Mouse (Mus musculus): ENCODE measurements at regions not wholly inside any gene's neighbourhood (a gene's known extent, or its start where the extent isn't known, plus 50 kb on each side); places are given as distances from the start of the nearest gene placed in this dataset.
A peak's percentile ranks its signal among the peaks of the same experiment; 100 is the strongest.

DNA sequence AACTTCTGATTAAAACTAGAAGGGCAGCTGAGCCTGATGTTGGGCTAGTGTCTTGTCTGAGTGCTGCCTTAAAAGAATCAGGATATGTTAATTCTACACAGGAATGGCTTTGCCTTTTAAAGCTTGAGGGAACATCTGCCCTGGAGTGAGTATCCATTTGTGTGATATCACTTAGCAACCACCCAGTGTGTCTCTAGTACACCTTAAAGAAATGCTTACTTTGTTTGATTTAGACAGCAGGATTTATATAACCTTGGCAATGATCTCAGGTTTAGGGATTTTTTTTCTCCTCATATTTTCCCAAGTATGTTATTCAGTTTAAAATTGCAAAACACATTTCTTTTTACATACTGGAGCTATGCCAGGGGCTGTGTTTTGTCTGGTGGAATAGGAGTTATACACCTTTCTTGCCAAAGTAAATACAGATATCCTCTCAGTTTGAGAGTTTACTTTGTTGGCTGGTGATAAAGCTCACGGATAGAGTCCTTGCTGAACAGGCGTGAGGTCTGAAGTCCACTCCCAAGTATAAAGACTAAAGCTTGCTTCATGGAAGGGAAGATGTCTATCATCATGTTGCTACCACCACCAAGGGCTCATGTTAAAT is 206.6 kb downstream of the Rsl24d1 start:
- no peak for DNase-seq (ENCODE audit: low spot score)

- no peak for DNase-seq (ENCODE audit: low spot score)
Measured at GRCm38 (mm10) chr9:73331066-73331465, 217.8 kb downstream of the Rsl24d1 start.

GRCm38 (mm10) chr9:73336039-73336438 is 222.8 kb downstream of the Rsl24d1 start:
- no peak for DNase-seq (ENCODE audit: low spot score)

DNA sequence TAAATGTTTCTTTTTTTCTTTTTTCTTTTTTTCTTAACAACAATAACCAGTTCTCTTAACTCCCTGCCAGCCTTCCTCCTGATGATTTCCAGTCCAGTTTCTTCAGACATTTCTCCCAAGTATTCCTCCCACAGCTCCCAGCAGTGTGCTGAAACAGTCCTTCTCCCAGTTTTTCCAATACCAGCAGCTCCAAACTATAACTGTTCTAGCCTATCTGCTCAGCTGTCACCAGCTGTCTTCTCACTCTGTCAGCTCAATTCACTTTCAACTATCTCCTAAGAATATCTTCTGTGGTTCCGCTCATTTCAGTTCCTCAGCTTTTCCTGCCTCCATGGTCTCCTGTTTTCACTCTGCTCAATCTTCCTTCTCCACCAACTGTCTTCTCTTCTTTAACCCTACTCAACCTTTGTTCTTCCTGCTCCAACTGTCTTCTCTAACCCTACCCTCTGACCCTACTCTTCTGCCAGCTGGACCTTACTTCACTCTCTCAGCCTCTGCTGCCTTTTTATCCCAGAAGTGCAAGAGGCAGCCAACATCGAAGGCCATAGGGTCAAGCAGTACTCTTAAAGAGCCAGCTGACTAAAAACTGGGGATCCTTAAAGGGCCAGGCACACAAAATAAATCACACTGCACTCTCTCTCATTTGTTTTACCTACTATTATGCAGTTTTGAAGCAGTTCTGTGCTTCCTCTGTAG is 224.0 kb downstream of the Rsl24d1 start:
- DNase-seq (ENCODE audit: low spot score) = peak; percentile 12

DNA sequence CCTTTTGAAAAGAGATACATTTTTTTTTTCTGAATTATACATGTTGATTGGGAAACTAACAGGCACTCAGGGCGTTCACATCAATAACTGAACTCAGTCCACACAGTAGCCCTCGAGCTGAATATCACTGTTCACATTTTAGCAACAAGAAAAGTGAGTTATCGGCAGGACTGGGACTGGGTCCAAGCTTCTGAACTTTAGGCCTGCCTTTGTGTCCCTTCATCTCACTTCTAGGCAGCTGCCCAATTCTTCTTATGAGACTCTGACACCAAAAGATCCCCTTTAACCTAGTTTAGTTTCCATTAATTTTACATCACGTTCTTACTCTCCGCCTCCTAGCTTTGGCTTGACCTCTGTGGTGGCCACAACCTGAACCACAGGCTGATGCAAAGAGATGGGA is 242.7 kb downstream of the Rsl24d1 start:
- no peak for DNase-seq (ENCODE audit: low spot score)

- DNase-seq (ENCODE audit: low spot score) = no peak
Measured at GRCm38 (mm10) chr9:73358968-73359367, 245.7 kb downstream of the Rsl24d1 start.

DNA sequence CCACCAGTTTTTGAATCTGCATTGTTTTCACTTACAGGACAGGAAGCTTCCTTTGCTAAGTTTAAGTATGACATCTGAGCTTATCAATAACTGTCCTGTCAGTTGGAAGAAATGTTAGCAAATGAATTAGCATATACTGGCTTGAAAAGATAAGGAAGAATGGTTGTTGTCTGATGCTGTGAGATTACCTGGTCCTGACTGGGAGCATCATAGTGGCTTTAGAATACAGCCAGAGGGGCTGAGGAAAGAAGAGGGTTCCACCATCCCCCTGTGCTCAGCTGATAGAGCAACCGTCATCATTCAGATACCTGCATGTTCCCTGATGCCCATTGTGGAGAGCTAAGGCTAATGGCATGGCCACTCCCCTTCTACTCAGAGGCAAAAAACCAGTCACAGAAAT is 267.5 kb downstream of the Rsl24d1 start:
- no peak for DNase-seq (ENCODE audit: low spot score)

GRCm38 (mm10) chr9:73392036-73392435 is 278.8 kb downstream of the Rsl24d1 start:
- DNase-seq (ENCODE audit: low spot score) = no peak

- no peak for DNase-seq (ENCODE audit: low spot score)
Measured at GRCm38 (mm10) chr9:73413367-73413930, 300.2 kb downstream of the Rsl24d1 start.

DNA sequence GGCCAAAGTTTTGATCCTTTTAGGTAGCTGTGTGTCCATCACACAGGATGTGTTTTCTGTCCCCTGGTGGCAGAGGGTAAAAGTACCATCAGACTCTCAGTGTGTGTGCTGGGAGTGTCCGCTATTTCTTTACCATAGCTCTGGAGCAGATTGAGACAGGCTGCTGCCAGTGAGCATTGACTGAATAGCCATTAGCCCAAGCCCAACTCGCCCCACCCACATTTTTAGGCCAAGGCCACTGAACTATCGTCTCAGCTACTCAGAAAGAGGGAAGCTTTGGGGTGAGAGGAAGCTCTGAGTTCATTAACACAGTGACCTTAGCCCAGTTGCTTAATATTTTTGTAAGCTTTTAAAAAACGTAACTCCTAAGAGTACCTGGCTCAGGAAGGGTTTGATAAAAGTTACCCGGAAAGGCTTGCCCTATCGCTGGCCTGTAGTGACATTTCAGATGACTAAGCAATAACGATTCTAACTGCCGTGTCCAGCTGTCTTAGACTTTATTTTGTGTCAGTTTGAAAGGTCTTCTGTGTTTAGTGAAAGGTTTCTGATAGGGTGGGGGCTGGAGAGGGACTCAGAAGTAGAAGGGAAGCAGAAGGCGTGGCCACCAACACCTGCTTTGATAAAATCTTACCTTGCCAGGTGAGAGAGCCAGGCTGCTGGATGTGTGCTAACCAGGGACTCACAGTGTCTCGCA is 303.0 kb downstream of the Rsl24d1 start:
- DNase-seq (ENCODE audit: low spot score) = no peak

Measured in adipocyte (in vitro differentiated cells).